23 mouse cellular contexts compared by ENCODE assay signal in genomic region chr10:118766826-118767225, GRCm38 (mm10).
DNase-seq lines count a peak whose midpoint lies in the region; ATAC-seq and TF ChIP-seq lines count a peak whose summit lies in the region.
"Had no signal": no experiment of that assay in that cellular context is flagged by ENCODE, and none has a peak within 500 bp of the region (broad histone marks: within the 10 kb centered on the region; RNA-seq: fewer than 3 reads in every experiment).

No protein-coding gene starts in this region.

- no peaks in the 10 kb centered on the region for H3K9me3 ChIP-seq in heart, embryonic 11.5 days (replicated peaks; ENCODE audit: control insufficient read depth, low read length)
- no peaks in the 10 kb centered on the region for H3K9me3 ChIP-seq in kidney, embryonic 16.5 days (ENCODE audit: low read length)
- H3K9me3 ChIP-seq in stomach, postnatal 0 days (ENCODE audit: control insufficient read depth, low read length) = no peaks in the 10 kb centered on the region
- H3K9me3 ChIP-seq: forebrain, embryonic 12.5 days; hindbrain, embryonic 13.5 days; limb, embryonic 10.5 days; stomach, embryonic 15.5 days had no signal

- 67% methylated on average over 7 of the region's 7 CpGs for whole genome bisulfite sequencing in heart, embryonic 11.5 days (ENCODE audit: insufficient replicate concordance)
- 51% methylated on average over 7 of the region's 7 CpGs for WGBS in kidney, adult 2 months
- 71% methylated on average over 7 of the region's 7 CpGs for WGBS in kidney, embryonic 16.5 days
- WGBS in small intestine, adult 2 months = 26% methylated on average over 7 of the region's 7 CpGs
- WGBS in stomach, postnatal 0 days = 53% methylated on average over 7 of the region's 7 CpGs

- H3K4me1 ChIP-seq in heart, embryonic 11.5 days (ENCODE audit: control insufficient read depth, insufficient read depth, low read length) = peaks cover 13% of the 10 kb centered on the region
- H3K4me1 ChIP-seq in kidney, adult 2 months (ENCODE audit: control insufficient read depth, insufficient read depth, low read length) = peaks cover 15% of the 10 kb centered on the region
- H3K4me1 ChIP-seq in kidney, embryonic 16.5 days (ENCODE audit: insufficient read depth, low read length) = peaks cover 8% of the 10 kb centered on the region; the same call in 1 of the 2 replicates
- H3K4me1 ChIP-seq in small intestine, adult 2 months (ENCODE audit: control insufficient read depth, insufficient read depth, insufficient read length, low read length) = peaks cover 15% of the 10 kb centered on the region
- H3K4me1 ChIP-seq in stomach, postnatal 0 days (replicated peaks; ENCODE audit: control insufficient read depth, insufficient read depth) = no peaks in the 10 kb centered on the region
- H3K4me1 ChIP-seq: hindbrain, embryonic 13.5 days; limb, embryonic 10.5 days; stomach, embryonic 15.5 days had no signal

- H3K27ac ChIP-seq in heart, embryonic 11.5 days (ENCODE audit: low read depth, low read length) = no peak overlapping the region
- H3K27ac ChIP-seq in kidney, adult 2 months (ENCODE audit: insufficient read depth, low read depth, low read length) = peak overlapping the region; percentile 35; the same call in 1 of the 2 replicates
- H3K27ac ChIP-seq in kidney, embryonic 16.5 days (ENCODE audit: low read length) = no peak overlapping the region
- peak overlapping the region; percentile 84 for H3K27ac ChIP-seq in small intestine, adult 2 months (ENCODE audit: insufficient read depth, low read depth, low read length)
- no peak overlapping the region for H3K27ac ChIP-seq in stomach, postnatal 0 days (replicated peaks)
- H3K27ac ChIP-seq: forebrain, embryonic 12.5 days; hindbrain, embryonic 13.5 days; kidney, postnatal 0 days; left cerebral cortex, adult 2 months; limb, embryonic 10.5 days; stomach, embryonic 15.5 days had no signal

- TF ChIP-seq POLR2A in kidney, adult 2 months (IDR thresholded peaks at IDR 0.05; ENCODE audit: low read depth, low read length) = no peak
- TF ChIP-seq POLR2A in small intestine, adult 2 months (IDR thresholded peaks at IDR 0.05; ENCODE audit: low read depth, low read length) = no peak

- H3K4me3 ChIP-seq in heart, embryonic 11.5 days (ENCODE audit: low read depth, low read length) = no peak overlapping the region
- H3K4me3 ChIP-seq in kidney, adult 2 months (ENCODE audit: insufficient read depth, low read depth, low read length) = no peak overlapping the region
- H3K4me3 ChIP-seq in kidney, embryonic 16.5 days (ENCODE audit: low read length) = no peak overlapping the region
- H3K4me3 ChIP-seq in small intestine, adult 2 months (ENCODE audit: low read depth, low read length) = no peak overlapping the region
- no peak overlapping the region for H3K4me3 ChIP-seq in stomach, postnatal 0 days (ENCODE audit: low read depth, low read length)
- H3K4me3 ChIP-seq: forebrain, embryonic 12.5 days; gastrocnemius, adult 2 months; hindbrain, embryonic 13.5 days; left cerebral cortex, adult 2 months; limb, embryonic 10.5 days; stomach, embryonic 15.5 days had no signal

- H3K36me3 ChIP-seq in heart, embryonic 11.5 days (ENCODE audit: control insufficient read depth, insufficient read depth, low read length) = no peaks in the 10 kb centered on the region
- no peaks in the 10 kb centered on the region for H3K36me3 ChIP-seq in kidney, adult 2 months (ENCODE audit: control insufficient read depth, insufficient read depth, low read length)
- H3K36me3 ChIP-seq in kidney, embryonic 16.5 days (ENCODE audit: insufficient read depth, low read length) = no peaks in the 10 kb centered on the region
- H3K36me3 ChIP-seq in small intestine, adult 2 months (ENCODE audit: control insufficient read depth, insufficient read depth, low read length) = no peaks in the 10 kb centered on the region
- no peaks in the 10 kb centered on the region for H3K36me3 ChIP-seq in stomach, postnatal 0 days (ENCODE audit: control insufficient read depth, insufficient read depth, low read length)
- H3K36me3 ChIP-seq: forebrain, embryonic 12.5 days; hindbrain, embryonic 13.5 days; limb, embryonic 10.5 days; stomach, embryonic 15.5 days had no signal

- TF ChIP-seq EP300 in stomach, postnatal 0 days (optimal IDR thresholded peaks at IDR 0.05) = no peak

- DNase-seq in heart, adult 11 months = peak; percentile 33
- peak; percentile 77 for DNase-seq in kidney, adult 2 months
- DNase-seq in kidney, postnatal 36 days = peak; percentile 35 to 64
- no peak for DNase-seq in stomach, postnatal 0 days (ENCODE audit: low spot score)
- no peak for DNase-seq in right cerebral cortex, postnatal 10 days (ENCODE audit: low spot score in 2 of 2)
- DNase-seq: adrenal gland, adult 8-10 months; cerebellum, adult 9-10 months; gastrocnemius, adult 2 months; layer of hippocampus, adult 9-11 months; lung, adult 18-20 months; lung, postnatal 14 days; right cerebral cortex, postnatal 25 days had no signal

- no peaks in the 10 kb centered on the region for H3K27me3 ChIP-seq in heart, embryonic 11.5 days (ENCODE audit: control insufficient read depth, insufficient read depth, low read length)
- H3K27me3 ChIP-seq in kidney, adult 2 months (replicated peaks; ENCODE audit: control insufficient read depth, insufficient read depth, low read length) = no peaks in the 10 kb centered on the region
- no peaks in the 10 kb centered on the region for H3K27me3 ChIP-seq in kidney, embryonic 16.5 days (ENCODE audit: insufficient read depth, low read length)
- no peaks in the 10 kb centered on the region for H3K27me3 ChIP-seq in small intestine, adult 2 months (ENCODE audit: control insufficient read depth, insufficient read depth, low read length)
- no peaks in the 10 kb centered on the region for H3K27me3 ChIP-seq in stomach, postnatal 0 days (ENCODE audit: control insufficient read depth, insufficient read depth, low read length)
- H3K27me3 ChIP-seq: forebrain, embryonic 12.5 days; hindbrain, embryonic 13.5 days; Patski; stomach, embryonic 15.5 days had no signal

- no peak overlapping the region for H3K9ac ChIP-seq in heart, embryonic 11.5 days (ENCODE audit: low read depth, low read length)
- H3K9ac ChIP-seq in kidney, embryonic 16.5 days (replicated peaks; ENCODE audit: low read length) = no peak overlapping the region
- H3K9ac ChIP-seq in stomach, postnatal 0 days (ENCODE audit: low read length) = no peak overlapping the region
- H3K9ac ChIP-seq: forebrain, embryonic 12.5 days; hindbrain, embryonic 13.5 days; stomach, embryonic 15.5 days had no signal

- no peak overlapping the region for H3K4me2 ChIP-seq in heart, embryonic 11.5 days
- H3K4me2 ChIP-seq in kidney, embryonic 16.5 days (replicated peaks; ENCODE audit: low read depth, low read length) = no peak overlapping the region
- no peak overlapping the region for H3K4me2 ChIP-seq in stomach, postnatal 0 days (replicated peaks; ENCODE audit: low read depth)
- H3K4me2 ChIP-seq: forebrain, embryonic 12.5 days; hindbrain, embryonic 13.5 days; stomach, embryonic 15.5 days had no signal

- no peak for ATAC-seq in heart, embryonic 11.5 days (replicated peaks; ENCODE audit: insufficient number of reproducible peaks, low FRiP score, low TSS enrichment)
- ATAC-seq in kidney, embryonic 16.5 days (ENCODE audit: low FRiP score, low TSS enrichment) = no peak
- ATAC-seq in stomach, postnatal 0 days (ENCODE audit: low FRiP score, low TSS enrichment) = no peak
- ATAC-seq: midbrain, embryonic 16.5 days had no signal

- no peak for TF ChIP-seq CTCF in kidney, adult 2 months (conservative IDR thresholded peaks at IDR 0.05; ENCODE audit: insufficient read depth, insufficient read length, low read depth, low read length)
- TF ChIP-seq CTCF in small intestine, adult 2 months (IDR thresholded peaks at IDR 0.05; ENCODE audit: extremely low read depth, insufficient read length, insufficient replicate concordance, low read depth, low read length) = no peak
- TF ChIP-seq CTCF in stomach, postnatal 0 days (IDR thresholded peaks at IDR 0.05; ENCODE audit: low read depth) = no peak

Comparison
In these comparisons a context has a peak if more than half of its experiments do, and no peak if none do; other contexts are left out.
1. H3K27ac ChIP-seq: peak in kidney, adult 2 months (single experiment) and small intestine, adult 2 months (single experiment); none in heart, embryonic 11.5 days (single experiment), kidney, embryonic 16.5 days (single experiment) and stomach, postnatal 0 days (single experiment).
2. DNase-seq: peak in heart, adult 11 months (single experiment), kidney, adult 2 months (single experiment) and kidney, postnatal 36 days (2 of 2); none in stomach, postnatal 0 days (single experiment) and right cerebral cortex, postnatal 10 days (0 of 2).